Mouse (Mus musculus) mature B cell (primary cell): Measurements from ENCODE around the gene Eogt.

Experiments used
- in situ Hi-C: fragments of 300-500 bp; cut with MboI; formaldehyde crosslinking; loops from 2 replicates; pipeline ENCODE4 v1.14.3; 2019

Gene Eogt

GRCm38 (mm10) chr6:97106106-97106505 lies 42.9 kb downstream of the Eogt start:
- in situ Hi-C loops = no loop called here

- in situ Hi-C loops = no loop called here
Measured at GRCm38 (mm10) chr6:97104264-97104852, 44.6 kb downstream of the Eogt start.

- in situ Hi-C loops = no loop called here
Measured at GRCm38 (mm10) chr6:97101958-97102702, 46.9 kb downstream of the Eogt start.

- in situ Hi-C loops = no loop called here
Measured at GRCm38 (mm10) chr6:97101190-97101957, 47.6 kb downstream of the Eogt start.

- in situ Hi-C loops = no loop called here
Measured at GRCm38 (mm10) chr6:97082336-97082735, 66.6 kb downstream of the Eogt start.

GRCm38 (mm10) chr6:97080016-97080415 lies 69.0 kb downstream of the Eogt start:
- in situ Hi-C loops = no loop called here

GRCm38 (mm10) chr6:97060074-97060681 lies 88.8 kb downstream of the Eogt start, which contains the start of gene Fam19a4:
Fam19a4 (minus strand) TSS chr6:97060413.
- in situ Hi-C loops = no loop called here
